Mouse (Mus musculus) bone marrow, adult 2 months (tissue): ENCODE data around the gene Mast3. TPM values are rescaled to one million over a fixed set of nuclear protein-coding genes. Genes with fewer than 3 reads are reported as not detected.

Experiments
- H3K27ac ChIP-seq: fragments of 200-500 bp; 2 replicates; pipeline ENCODE4 v1.5.1; 2012; ENCODE audit warnings: low read depth, mild to moderate bottlenecking, control low read depth, inconsistent platforms, low read length; ENCODE audit not compliant: control insufficient read depth, poor library complexity, insufficient read depth
- H3K4me1 ChIP-seq: fragments of 200-500 bp; 2 replicates; pipeline ENCODE4 v1.6.1; 2011; ENCODE audit warnings: low read length; ENCODE audit not compliant: control insufficient read depth, insufficient read depth
- H3K4me3 ChIP-seq: fragments of 200-500 bp; replicated peaks from 2 replicates; pipeline ENCODE3; 2011; ENCODE audit warnings: mild to moderate bottlenecking, low read depth, low read length, control low read depth; ENCODE audit not compliant: control insufficient read depth
- CTCF ChIP-seq: fragments of 200-500 bp; IDR thresholded peaks from 2 replicates; pipeline ENCODE4 v1.5.1; 2011; ENCODE audit warnings: low read length, control low read depth; ENCODE audit not compliant: control insufficient read depth, insufficient read depth
- POLR2A ChIP-seq: fragments of 200-500 bp; IDR thresholded peaks from 2 replicates; pipeline ENCODE4 v1.6.1; 2011; ENCODE audit warnings: low read depth, mild to moderate bottlenecking, control low read depth, low read length, borderline replicate concordance; ENCODE audit not compliant: control insufficient read depth
- WGBS: fragments of 180-500 bp; shearing (Covaris S2); methylation state at CpG from one replicate; pipeline ENCODE4 v1.1.7; 2018; 5-methylcytosine and 5-hydroxymethylcytosine counted together
- polyA plus RNA-seq: library from polyadenylated mRNA; stranded (reverse); fragments of >200 nt; gene quantifications from 2 replicates; pipeline ENCODE4 v1.2.4, GENCODE M21; 2011; ENCODE audit warnings: low replicate concordance; ENCODE audit not compliant: missing spikeins, insufficient read depth, insufficient read length

The Mast3 gene
- polyA plus RNA-seq, 1 experiment: 70.7 TPM

DNA sequence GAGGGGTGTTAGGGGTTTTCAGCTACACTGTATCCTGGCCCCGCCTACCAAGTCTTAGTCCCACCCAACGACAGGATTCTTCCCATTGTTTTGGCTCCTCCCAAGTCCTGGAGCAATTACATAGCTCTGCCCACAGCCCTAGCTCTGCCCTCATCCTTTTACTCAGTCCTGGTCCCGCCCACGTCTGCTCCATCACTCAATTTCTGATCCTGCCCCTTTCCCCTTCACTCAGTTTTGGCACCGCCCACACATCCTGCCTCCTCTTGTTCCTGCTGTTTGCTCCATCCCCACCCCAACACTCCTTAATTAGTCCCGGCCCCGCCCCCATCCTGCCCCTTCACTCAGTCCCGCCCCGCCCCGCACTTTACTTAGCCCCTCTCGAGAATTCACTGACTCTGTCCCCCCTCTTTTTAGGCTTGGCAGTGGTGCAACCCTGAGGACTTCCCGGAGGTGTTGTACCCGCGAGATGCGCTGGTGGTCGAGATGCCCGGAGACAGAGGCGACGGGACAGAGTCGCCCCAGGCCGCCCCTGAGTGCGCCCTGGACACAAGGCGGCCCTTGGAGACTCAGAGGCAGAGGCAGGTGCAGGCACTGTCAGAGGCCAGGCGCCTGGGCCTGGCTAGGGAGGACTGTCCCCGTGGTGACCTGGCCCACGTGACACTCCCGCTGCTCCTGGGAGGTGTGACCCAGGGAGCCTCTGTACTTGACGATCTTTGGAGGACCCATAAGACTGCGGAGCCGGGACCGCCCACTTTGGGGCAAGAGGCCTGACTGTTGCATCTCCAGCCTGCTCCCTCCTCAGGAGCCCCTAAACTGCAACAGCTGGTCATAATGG lies 15.5 kb upstream of the Mast3 start:
- H3K4me1 ChIP-seq: no peaks in the 10 kb centered on the region
- WGBS: 76% methylated on average over 31 of the region's 31 CpGs
- no peak for TF ChIP-seq POLR2A
- no peak overlapping the region for H3K27ac ChIP-seq
- H3K4me3 ChIP-seq: no peak overlapping the region

DNA sequence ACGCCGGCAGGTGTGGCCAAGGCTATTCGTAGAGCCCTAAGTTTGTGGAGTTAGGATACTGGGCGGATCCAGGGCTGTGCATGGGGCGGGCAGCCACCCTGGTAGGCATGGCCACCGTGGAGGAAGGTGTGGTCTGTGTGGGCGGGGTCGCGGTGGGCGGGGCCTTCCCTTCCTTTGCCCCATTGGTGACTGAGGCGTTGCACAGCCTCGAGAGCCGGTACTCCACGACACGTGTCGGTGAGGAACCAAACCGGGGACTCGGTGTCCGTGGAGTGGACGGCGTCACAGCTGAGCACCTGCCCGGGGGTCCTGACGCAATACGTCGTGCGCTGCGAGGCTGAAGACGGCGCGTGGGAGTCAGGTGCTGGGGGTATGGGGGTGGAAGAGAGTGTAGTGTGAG lies 11.8 kb upstream of the Mast3 start:
- TF ChIP-seq CTCF (no peak), POLR2A (no peak)
- Histone ChIP-seq H3K4me3 (no peak overlapping the region), H3K4me1 (peaks cover 2% of the 10 kb centered on the region; the same call in 1 of the 2 replicates), H3K27ac (no peak overlapping the region)
- 57% methylated on average over 30 of the region's 30 CpGs for WGBS

DNA sequence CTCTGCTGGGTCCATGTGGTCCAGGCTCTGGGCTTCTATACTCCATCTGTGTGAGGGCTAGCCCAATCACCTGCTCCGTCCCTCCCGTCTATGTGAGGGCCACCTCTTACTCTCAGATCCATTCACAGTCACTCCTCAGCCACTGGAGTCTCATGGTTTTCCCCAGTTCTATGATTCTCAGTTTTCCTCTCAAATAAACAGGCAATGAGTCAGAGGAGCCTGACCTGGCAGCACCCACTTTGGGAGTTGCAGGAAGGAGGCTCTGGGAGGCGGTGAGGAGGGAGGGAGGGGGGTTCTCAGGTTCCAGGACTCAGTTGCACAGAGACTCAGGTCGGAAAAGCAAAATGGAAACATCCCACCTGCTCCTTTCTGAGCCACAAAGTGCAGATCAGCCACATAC lies 8.0 kb upstream of the Mast3 start:
- Histone ChIP-seq H3K4me3 (no peak overlapping the region), H3K4me1 (peaks cover 4% of the 10 kb centered on the region; the same call in 1 of the 2 replicates), H3K27ac (no peak overlapping the region)
- TF ChIP-seq POLR2A (no peak), CTCF (no peak)
- 75% methylated on average over 4 of the region's 4 CpGs for WGBS

DNA sequence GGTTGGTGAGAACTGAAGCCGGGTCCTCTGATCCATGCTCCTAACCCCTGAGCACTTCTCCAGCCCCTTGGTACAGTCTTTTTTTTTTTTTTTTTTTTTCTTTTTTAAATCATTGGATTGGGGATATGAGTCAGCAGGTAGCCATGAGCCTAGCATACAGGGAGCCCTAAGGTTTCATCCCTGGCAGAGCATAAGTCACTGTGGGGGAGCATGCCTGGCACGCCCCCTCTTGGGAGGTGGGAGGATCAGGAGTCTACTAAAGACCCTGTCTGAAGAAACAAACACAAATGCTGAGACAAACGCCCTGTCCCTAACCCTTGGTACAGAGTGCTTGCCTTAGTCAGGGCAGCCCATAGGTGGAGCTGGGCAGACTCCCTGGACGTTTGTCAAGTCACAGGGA lies 7.2 kb upstream of the Mast3 start:
- no peak for TF ChIP-seq POLR2A
- TF ChIP-seq CTCF: no peak
- H3K4me3 ChIP-seq: no peak overlapping the region
- no peak overlapping the region for H3K27ac ChIP-seq
- peaks cover 8% of the 10 kb centered on the region; the same call in 1 of the 2 replicates for H3K4me1 ChIP-seq
- 52% methylated on average over 4 of the region's 4 CpGs for WGBS

DNA sequence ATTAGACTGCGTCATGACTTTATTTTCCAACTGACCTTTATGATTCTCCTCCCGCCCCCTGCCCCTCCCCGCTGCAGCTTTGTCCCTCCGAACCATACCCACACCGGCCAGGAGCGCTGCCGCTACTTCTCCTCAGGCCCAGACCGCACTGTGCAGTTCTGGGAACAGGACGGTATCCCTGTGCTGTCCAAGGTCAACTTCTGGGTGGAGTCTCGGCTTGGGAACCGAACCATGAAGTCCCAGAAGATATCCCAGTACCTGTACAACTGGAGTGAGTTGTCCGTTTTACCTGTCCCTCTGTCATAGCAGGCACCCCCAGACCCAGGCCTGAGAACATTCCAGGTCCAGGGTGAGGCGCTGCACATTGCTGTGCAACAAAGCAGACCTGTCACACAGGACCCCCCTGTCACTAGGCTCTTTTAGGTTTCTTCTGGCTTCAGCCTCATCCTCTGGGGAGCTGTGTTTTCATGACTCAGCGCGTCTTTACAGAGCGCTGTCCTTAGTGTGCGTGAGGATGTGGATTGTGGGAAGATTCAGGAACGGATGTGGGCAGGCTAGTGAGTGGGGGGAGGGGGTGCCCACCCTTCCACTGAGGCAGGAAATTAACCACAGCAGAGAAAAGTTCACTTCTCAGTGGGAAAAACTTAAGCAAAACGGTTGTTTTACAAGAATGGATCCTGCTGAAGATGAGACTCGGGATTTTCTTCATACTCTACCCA lies 6.3 kb upstream of the Mast3 start:
- 48% methylated on average over 20 of the region's 20 CpGs for WGBS
- TF ChIP-seq POLR2A (no peak), CTCF (no peak)
- peaks cover 10% of the 10 kb centered on the region; the same call in 1 of the 2 replicates for H3K4me1 ChIP-seq
- H3K4me3 ChIP-seq: no peak overlapping the region
- no peak overlapping the region for H3K27ac ChIP-seq

DNA sequence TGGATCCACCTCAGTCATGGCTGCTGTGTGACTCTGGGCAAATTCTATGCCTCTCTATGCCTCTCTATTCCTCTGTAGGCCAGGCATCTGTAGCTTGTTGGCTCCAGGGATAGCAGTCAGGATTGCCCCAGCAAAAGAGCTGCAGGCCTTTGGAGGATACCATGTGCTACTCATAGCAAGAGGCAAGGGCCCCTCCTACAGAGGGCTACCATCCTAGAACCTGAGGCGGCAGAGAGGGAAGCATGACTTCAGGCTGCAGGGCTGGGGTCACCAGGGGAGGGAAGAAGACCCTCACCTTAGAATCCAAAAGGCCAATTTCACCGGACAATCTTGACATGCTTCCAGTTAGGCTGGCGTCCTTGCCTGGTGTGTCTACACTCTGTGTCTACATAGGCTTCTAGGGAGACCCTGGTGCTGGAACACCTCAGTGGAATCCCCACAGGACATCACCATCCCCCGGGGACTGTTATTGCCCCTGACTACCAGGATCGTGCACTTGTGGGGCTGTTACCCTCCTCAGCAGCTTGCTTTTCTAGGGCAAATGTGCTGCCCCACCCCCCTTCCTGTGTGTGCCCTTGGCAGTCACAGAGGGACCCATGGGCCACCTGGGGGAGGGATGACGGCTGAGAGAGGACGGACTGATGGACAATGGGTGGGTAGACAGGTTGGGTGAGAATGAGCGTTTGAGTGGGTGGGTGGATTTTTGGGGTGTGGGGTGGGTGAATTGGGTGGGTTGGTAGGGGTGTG lies 4.3 kb upstream of the Mast3 start:
- TF ChIP-seq CTCF (no peak), POLR2A (no peak)
- no peak overlapping the region for H3K4me3 ChIP-seq
- no peak overlapping the region for H3K27ac ChIP-seq
- WGBS: 72% methylated on average over 8 of the region's 8 CpGs
- peaks cover 10% of the 10 kb centered on the region; the same call in 1 of the 2 replicates for H3K4me1 ChIP-seq

DNA sequence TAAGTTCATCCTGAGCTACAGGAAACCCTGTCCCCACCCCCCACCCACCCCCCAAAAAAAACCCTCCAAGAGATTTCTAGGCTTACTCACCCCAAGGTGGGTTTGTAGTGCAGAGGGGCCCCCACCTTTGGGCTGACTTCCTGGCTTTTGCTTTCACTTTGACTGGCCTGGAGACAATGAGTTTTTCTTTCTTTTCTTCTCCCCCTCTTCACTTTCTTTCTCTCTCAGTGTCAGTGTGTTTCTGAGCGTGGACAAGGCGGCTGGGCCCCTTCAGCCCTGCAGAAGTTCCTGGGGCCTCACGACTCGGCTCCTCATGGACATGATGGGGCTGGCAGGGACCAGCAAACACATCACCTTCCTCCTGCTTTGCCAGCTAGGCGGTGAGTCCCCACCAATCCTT lies 3.4 kb upstream of the Mast3 start, which contains the start of gene Il12rb1:
Il12rb1 (plus strand) TSS at position 211 of the 400 bp plus-strand sequence.
- 15% methylated on average over 5 of the region's 5 CpGs for WGBS
- Histone ChIP-seq H3K4me3 (peak within 1 kb of the TSS; percentile 7), H3K27ac (peak within 1 kb of the TSS; percentile 89), H3K4me1 (peaks cover 10% of the 10 kb centered on the region; the same call in 1 of the 2 replicates)
- TF ChIP-seq CTCF (no peak), POLR2A (no peak)

DNA sequence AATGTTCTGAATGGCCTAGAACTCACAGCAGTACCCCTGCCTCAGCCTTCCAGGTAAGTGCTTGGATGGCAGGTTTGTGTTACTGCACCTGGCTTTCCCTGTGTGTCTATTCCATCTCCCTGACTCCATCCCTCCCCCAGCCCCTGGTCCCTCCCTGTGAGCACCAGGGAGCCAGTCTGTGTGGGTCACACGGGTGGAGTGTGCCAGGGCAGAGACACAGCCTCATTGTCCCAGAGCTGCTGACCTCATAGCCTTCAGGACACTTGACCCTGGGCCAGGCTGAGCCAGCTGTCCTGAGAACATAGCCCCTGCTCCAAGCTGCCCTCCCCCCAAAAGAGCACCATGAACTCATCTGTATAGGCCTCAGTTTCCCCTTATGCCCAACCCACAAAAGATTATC lies 2.5 kb upstream of the Mast3 start:
- WGBS: 74% methylated on average over 1 of the region's 1 CpGs
- Histone ChIP-seq H3K4me1 (peaks cover 10% of the 10 kb centered on the region; the same call in 1 of the 2 replicates), H3K4me3 (no peak overlapping the region), H3K27ac (peak overlapping the region; percentile 89)
- TF ChIP-seq CTCF (no peak), POLR2A (no peak)
